Mouse (Mus musculus) embryo, embryonic 9.5 days (tissue): ENCODE measurements around the gene Tbc1d22a.
"Not testable (repeated sequence)": the region's sequence is repeated elsewhere in the genome, so short reads cannot be mapped to it uniquely, and the experiment has no call there.

Experiments used
- DNase-seq: peaks from one replicate; pipeline ENCODE4 v3.0.0-alpha.2; 2017; ENCODE audit errors: extremely low spot score

The Tbc1d22a gene

GRCm38 (mm10) chr15:86203292-86203793 is 10.9 kb upstream of the Tbc1d22a start:
- DNase-seq = no peak

GRCm38 (mm10) chr15:86203942-86204561 is 10.2 kb upstream of the Tbc1d22a start:
- no peak for DNase-seq

- no peak for DNase-seq
Observed at GRCm38 (mm10) chr15:86205300-86205699, 9.0 kb upstream of the Tbc1d22a start.

GRCm38 (mm10) chr15:86206385-86206784 is 7.9 kb upstream of the Tbc1d22a start:
- DNase-seq = no peak

DNA sequence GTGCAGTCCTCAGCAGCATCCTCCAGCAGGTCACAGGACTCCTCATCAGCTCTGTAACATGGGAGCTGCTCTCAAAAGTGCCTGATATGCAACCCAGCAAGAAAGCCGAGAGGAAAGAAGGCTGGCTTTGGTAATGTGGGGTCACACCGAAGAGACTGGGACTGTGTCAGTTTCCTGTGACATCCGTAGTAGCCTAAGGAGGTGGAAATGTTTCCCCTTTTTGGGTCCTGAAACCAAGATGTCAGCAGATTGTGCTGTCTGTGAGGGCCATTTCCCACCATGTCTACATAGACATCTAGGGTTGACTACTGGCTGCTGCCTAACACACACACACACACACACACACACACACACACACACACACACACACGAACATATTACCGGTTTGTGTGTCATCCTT is 2.1 kb upstream of the Tbc1d22a start:
- DNase-seq = not testable (repeated sequence)

DNA sequence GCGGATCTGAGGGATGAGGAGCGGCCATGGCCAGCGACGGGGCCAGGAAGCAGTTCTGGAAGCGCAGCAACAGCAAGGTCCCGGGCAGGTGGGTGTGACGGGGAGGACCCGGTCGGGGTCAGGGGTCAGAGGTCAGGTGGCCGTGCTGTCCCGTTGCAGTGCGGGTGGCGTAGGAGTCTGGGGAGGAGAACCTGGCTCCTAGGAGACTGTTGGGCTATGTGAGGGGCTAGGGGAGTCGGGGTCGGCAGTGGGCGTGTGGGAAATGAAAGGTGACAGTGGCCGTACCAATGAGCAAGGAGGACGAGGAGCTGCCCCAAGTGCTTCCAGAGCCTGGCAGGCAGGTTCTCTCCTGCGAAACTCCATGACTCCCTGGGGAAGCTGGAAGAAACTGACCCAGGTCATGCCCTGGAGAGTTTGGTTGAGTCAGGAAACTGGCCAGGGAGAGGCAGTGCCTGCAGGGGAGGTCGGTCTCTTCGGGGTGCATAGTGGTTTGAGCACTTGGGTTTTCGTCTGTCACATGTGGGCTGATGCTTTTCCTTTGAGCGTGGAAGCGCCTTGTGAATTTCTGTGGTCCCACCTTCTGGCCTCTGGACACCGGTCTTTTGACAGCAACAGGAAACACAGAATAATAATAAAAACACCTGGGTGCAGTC is 416 bp downstream of the Tbc1d22a start:
- no peak for DNase-seq

GRCm38 (mm10) chr15:86216641-86217040 is 2.4 kb downstream of the Tbc1d22a start:
- not testable (repeated sequence) for DNase-seq

- no peak for DNase-seq
Observed at GRCm38 (mm10) chr15:86219534-86220228, 5.4 kb downstream of the Tbc1d22a start.

DNA sequence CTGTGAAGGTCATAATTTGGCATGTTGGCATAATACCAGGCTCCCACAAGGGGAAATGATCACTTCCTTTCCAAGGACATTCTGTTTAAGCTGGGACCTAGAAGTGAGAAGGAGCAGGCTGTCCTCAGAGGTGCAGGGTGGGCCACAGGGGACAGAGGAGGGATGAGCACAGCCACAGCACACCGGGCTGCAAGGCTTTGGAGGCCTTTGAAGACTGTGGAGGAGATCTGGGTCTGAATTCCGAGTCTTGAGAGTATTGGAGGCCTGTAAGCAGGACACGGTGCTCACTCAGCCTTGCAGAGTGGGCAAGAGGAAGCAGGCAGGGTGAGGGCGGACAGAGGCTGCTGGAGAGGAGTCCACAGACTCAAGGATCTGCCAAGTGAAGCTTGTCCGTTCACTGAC is 6.0 kb downstream of the Tbc1d22a start:
- DNase-seq = no peak

GRCm38 (mm10) chr15:86220715-86221114 is 6.5 kb downstream of the Tbc1d22a start:
- DNase-seq = no peak

- no peak for DNase-seq
Observed at GRCm38 (mm10) chr15:86221369-86221768, 7.1 kb downstream of the Tbc1d22a start.

DNA sequence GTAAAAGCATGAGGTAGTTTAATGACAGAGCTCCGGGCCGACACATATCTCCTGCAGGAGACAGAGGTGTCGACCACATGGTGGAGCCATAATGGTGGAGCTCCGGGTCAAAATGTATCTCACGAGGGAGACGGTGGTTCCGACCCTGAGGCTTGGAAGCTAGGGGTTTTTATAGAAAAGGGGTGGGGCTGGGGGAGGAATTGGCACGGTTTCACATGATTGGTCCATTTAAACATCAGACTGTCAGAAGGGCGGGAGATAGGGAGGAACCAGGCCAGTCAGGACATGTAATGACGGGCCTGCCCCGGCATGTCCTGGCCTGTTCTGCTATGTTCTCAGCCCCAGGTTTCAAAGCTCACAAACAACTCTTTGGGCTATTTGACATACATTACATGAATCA is 7.6 kb downstream of the Tbc1d22a start:
- DNase-seq = not testable (repeated sequence)

- DNase-seq = no peak
Observed at GRCm38 (mm10) chr15:86224972-86225551, 10.8 kb downstream of the Tbc1d22a start.

- no peak for DNase-seq
Observed at GRCm38 (mm10) chr15:86226221-86226620, 12.0 kb downstream of the Tbc1d22a start.

DNA sequence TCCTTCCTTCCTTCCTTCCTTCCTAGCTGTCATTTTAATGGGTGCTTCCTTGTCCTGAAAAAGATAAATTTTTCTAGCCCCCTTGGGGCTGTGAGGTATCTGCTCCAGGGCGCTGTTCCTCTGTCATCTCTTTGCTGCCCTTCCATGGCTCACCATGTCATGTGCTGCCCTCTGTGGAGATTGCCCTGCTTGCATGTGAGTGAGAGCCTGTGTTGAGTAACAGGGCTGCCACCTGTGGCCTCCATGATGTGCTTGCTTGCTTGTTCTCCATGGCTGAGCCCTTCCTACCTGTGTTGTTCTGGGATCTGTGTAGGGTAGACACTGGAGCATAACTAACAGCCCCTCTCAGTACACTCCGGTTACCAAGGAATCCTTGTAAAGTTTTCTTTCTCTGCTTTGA is 12.7 kb downstream of the Tbc1d22a start:
- no peak for DNase-seq

- DNase-seq = peak; percentile 25
Observed at GRCm38 (mm10) chr15:86228186-86228585, 13.9 kb downstream of the Tbc1d22a start.

- DNase-seq = no peak
Observed at GRCm38 (mm10) chr15:86229088-86229487, 14.8 kb downstream of the Tbc1d22a start.

DNA sequence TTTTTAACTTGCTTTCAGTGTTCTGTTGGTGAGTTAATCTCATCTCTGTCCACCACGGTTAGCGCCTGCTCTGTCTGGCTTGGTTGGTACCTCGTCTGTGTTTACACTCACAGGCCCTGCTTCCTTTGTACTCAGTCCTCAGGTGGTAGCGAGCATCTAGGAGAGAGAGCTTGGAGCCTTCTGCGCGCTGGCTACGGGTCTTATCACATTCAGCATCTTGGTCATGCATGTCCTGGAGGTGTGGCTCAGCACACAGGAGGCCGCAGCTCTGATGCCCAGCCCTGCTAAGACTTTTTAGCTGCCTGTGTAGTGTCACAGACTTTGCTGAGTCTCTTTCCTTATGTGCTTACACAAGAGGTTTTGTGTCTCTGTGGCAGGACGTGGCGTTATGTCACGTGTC is 15.4 kb downstream of the Tbc1d22a start:
- no peak for DNase-seq

GRCm38 (mm10) chr15:86231170-86231569 is 16.9 kb downstream of the Tbc1d22a start:
- DNase-seq = no peak

GRCm38 (mm10) chr15:86231831-86232512 is 17.7 kb downstream of the Tbc1d22a start:
- DNase-seq = no peak

GRCm38 (mm10) chr15:86234001-86234400 is 19.7 kb downstream of the Tbc1d22a start:
- no peak for DNase-seq
